Mouse (Mus musculus) urinary bladder, adult 2 months (tissue): ENCODE measurements around the gene Lingo1. TPM values are rescaled to one million over a fixed set of nuclear protein-coding genes. Genes with fewer than 3 reads are reported as not detected.

Experiments used
- DNase-seq: peaks from one replicate; pipeline ENCODE4 v3.0.0; 2022; ENCODE audit warnings: low spot score
- polyA plus RNA-seq: library from polyadenylated mRNA; depleted of rRNA; stranded (reverse); fragments of >200 nt; gene quantifications from 2 replicates; pipeline ENCODE4 v1.2.3, GENCODE M21; 2012; rRNA removed

Gene Lingo1
- 3.0 and 3.8 TPM in 2 replicates for polyA plus RNA-seq

DNA sequence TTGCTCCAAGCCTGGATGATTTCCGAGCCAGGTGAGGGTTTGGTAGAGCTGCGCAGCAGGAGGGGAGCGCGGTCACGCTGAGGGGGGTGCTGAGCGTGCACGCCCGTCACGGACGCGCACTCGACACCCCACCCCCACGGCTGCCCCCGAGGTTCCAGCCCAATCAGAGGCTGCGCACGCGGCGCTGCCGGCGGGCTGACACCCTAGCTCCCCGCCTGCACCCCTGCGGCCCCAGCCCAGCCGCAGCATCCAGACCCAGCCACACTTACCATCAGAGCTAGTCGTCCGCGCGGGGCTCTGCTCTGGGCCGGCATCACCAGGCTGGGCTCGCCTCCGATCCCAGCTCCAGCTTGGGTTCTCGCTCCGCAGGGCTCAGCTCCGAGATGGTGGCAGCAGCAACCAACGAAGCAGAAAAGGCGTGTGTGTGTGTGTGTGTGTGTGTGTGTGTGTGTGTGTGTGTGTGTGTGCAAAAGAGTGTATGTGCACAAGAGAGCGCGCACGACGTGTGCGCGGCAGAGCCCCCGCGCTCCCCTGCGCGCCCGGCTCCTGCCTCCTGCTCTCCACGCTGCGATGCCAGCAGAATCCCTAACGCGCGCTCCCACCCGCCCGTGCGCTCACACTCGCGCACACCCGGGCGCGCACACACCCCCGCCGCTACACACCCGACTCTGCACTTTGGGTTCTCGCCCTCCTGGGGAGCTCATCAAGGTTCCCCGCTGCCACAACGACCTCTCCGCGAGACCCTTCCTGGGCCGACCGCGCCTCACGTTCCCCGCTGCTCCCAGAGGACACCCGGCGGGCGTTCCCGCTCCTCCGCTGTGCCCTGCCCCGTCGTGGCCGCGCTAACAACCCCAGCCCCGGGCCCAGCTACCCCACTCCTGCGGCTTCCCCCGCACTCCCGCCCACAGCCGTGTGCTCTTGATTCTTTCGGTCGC lies at the start of gene Lingo1:
Lingo1 (minus strand) TSS at position 748 of the 935 bp plus-strand sequence.
- DNase-seq = no peak

DNA sequence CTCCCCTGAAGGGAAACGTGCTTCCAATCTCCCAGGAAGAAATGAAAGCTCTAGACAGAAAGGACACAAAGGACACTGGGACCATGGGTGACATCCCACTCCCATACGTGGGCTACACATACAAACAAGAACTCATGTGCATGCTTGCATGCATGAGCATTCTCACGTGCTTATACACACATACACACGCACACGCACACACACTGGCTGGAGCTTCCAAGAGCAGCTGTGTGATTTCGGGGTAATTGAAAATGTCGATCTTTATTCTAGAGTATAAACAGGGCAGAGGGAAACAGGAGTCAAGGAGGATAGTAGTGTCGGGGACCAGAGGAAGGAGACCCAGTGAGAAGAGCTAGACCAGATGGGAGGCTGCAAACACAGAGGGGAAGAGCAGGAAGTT lies 48.4 kb upstream of the Lingo1 start:
- no peak for DNase-seq

DNA sequence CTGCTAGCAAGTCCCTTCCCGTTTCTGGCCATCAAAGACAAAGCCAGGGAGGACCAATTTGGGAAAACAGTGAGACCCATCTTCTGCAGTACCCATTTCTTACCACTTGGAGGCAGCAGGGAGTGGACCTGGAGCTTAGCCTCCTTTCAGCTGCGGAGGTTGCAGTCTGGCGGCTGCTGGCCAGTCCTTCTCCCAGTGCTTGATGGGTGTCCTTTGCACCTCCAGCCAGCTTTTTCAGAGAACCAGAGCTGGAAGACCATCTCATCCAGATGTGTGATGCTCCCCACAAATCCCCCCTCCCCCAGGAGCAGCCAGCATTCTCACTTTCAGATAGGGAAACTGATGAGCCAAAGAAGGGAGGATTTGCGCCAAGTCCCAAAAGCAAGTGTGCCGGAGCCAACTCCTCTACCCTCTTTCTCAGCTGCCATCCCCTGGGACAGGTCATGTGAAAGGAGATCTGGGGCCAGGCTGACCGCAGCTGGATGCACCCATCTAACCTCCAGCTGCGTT lies 47.5 kb upstream of the Lingo1 start:
- DNase-seq = no peak

DNA sequence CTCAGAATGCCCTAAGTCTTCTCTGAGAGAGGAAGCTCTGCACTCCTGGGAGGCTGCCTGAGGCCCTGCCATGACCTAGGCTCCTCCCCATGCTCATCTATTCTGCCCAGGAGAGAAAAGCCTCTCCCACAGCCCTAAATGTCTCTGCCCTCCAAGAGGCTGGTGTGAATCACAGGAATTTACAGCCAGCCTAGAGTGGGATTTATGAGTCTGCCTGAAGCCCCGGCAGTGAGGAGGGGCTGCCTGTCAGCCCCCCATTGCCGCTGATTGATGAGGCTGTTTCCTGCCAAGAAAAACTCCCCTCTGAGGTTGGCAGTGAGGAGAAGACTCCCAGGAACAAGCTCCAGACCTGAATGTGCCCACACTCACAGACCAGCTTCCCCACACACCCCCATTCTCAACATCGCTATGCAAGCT lies 46.0 kb upstream of the Lingo1 start:
- no peak for DNase-seq

DNA sequence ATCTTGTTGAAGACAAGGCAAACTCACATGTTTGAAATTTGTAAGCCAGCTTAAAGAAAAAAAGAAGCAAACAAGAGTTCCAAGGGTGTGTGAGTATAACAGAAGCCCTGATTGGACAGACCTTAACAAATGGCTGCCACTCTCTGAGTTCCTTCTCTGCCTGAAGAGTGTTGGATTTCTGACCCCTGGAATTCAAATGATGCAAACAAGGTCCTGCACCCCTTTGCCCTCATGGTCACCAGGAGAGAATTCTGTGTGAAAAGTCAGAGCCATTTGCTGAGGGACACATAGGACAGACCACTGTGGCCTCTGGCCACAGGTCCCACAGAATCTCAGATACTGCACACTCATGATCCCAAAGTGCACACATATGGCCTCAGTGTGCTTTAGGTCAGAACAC lies 45.6 kb upstream of the Lingo1 start:
- no peak for DNase-seq

DNA sequence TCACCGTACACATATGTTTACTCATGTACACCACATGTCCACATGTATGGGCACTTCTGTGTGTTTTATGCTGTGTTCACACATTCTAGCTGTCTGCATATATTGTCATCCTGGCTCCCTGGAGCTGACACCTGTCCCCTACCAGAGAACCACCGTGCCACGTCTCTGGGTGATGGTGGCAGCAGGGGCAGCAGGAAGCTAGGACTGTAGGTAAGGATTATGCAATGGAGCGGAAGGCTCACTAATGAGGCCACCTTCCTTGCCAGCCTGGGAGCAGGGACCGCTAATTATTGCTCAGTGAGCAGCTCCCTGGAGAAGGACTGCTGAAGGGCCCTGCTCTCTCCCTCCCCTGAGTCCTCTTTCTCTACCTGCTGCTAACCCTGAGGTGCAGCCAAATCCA lies 44.5 kb upstream of the Lingo1 start:
- no peak for DNase-seq

DNA sequence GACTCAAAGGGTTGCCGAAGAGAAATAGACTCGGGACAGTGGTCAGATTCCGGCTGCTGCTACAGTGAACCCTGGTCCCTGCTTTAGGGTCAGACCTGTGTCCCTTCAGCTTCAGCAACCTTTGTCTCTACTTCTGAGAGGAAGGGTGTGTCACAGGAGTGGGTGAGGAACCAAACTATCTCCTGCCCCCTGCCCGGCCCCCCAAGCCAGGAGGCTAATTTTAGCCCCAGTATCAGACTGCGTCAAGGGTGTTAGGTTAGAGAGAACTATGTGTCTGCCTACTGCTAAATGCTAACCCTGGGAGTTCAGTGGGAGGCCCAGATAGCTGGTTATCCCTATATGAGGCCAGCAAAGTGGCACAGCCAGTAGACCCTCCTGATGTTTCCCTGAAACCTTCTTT lies 38.9 kb upstream of the Lingo1 start:
- DNase-seq = no peak

DNA sequence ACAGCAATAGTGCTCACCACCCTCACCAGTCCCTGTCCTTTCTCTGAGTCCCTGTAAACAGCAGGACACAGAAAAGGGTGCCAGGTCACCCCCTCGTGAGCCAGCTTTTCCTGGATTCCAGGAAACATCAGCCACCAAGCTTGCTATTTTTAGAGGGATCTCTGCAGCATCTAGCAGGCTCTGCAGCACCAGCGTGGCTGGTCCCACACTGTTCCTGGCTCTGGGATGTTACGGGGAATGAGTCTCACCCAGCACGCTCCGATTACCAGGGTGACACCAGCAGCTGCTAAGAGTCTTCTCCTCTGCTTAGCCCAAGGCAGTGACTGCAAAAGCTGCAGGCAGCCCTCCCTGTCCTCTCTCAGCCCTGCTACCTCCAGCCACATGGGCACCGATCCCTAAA lies 36.6 kb upstream of the Lingo1 start:
- DNase-seq = no peak

DNA sequence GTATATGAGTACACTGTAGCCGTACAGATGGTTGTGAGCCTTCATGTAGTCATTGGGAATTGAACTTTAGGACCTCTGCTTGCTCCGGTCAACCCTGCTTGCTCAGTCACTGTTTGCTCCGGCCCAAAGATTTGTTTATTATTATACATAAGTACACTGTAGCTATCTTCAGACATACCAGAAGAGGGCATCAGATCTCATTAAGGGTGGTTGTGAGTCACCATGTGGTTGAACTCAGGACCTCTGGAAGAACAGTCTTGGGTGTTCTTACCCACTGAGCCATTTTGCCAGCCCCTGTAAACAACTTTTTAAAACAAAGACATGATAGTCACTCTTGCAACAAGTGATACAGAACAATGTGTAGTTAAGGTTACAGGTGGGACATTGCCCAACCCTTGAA lies 35.6 kb upstream of the Lingo1 start:
- DNase-seq = no peak

DNA sequence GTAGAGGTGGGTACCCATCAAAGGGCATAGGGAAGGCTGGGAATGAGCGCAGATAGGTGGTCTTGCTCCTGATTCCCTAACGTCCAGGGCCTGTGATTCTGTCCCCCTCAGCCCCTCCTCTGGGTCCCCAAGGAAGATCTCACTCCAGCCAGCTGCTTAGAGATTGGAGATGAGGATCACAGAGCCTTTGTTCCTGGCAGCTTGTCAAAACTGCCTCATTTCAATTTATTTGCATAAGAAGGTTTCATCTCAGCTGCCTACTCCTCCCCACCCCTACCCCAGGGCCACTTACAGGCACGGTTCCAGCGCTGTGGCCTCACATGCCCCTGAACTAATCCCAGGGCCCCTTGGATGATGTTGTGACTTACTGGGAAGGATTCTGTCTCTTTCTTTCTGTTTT lies 33.9 kb upstream of the Lingo1 start:
- no peak for DNase-seq

DNA sequence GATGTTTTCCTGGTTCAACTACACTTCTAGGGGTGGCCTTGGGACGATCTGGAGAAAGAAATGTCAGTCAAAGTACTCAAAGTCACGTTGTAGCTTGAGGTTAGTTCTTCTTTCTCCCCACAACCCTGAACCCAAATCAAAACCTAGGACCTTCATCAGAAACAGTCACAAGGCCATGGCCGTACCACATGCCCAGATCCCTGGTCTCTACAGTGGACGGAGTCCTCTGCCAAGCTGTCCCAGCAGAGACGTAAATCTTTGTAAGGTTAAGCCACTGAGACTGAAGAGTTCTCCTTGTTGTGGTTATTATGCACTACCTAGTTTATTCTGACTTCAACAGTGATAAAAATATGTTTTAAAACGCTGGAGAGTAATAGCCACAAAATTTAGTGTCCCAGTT lies 32.6 kb upstream of the Lingo1 start:
- DNase-seq = no peak

DNA sequence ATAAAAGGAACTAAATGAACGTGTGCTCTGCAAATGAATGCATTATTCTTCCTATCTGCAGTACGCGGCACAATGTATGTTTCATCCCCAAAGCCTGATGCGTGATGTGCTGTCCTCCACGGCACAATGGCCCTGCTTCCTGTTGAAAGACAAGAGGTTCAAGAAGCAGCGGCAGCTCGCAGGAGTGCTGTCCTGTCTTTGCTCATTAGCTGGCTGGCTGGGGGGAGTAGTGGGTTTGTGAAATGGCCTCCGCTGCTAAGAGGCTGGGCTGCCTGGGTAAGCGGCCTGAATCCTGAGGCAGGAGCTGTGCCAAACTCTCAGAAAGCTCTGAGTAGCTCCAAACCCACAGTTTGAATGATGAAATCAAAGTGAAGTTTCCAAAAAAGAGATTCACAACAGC lies 31.9 kb upstream of the Lingo1 start:
- DNase-seq = no peak

DNA sequence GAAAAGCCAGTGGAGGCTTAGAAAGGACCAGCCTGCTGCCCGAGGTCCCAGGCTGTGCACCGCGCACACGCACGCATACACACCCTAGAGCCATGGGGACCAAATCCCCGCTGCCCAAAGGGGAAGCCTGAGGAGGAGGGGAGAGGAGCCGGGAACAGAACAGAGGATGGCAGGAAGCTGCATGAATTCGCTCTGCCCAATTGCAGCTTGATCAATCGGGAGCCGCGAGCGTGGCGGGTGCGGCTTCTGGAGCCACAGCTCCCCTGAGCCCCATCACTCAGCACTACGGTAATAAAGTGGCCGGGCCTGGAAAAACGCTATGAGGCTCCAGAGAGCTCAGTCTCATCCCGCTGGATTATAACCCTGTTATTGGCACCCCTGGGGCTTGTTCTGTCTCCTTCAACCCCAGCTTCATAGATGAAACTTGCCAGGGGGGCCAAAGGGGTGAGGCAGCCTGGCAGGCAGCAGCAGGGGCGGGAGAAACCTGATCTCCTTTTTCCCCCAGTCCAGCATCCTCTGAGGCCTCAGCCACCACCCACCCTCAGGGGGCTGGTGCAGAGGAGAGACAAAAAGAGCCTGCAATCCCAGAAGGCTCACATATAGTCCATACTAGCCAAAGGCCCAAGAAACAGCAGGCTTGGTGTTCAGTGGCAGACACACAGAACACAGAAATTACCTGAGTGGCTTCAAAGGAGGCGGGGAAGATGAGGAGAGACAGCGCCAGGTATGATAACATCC lies 29.4 kb upstream of the Lingo1 start:
- no peak for DNase-seq

DNA sequence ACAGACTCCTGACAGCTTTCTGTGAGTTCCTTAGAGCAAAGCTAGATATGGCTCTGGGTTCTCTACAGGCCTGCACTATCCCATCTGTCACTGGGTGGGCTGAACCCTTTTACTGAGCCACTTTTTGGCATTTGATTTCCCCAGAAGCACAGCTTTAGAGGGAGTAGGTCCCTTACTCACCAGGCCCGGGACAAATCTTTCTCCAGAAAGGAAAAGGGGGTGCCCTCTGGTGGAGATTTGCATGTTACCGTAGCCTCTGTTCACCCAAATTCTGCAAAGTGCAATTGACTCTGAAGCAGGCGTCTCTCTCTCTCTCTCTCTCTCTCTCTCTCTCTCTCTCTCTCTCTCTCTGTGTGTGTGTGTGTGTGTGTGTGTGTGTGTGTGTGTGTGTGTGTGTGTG lies 28.6 kb upstream of the Lingo1 start:
- no peak for DNase-seq

DNA sequence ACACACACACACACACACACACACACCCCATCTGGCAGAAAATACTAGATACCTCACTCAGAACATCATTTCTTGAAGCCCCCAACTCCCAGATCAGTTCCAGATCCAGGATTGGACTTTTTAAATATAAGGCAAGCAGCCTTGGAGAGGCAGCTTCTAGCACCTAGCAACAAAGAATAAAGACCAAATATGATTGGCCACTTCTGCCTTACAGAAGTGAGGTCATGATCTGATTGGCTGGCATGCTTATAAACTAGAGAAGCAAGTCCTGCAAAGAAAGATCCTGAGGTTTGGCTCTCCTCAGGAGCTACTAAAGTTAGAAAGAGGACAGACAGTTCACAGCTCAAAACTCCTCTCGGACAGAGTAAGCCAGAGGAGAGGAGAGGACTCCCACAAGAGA lies 14.6 kb upstream of the Lingo1 start:
- no peak for DNase-seq

DNA sequence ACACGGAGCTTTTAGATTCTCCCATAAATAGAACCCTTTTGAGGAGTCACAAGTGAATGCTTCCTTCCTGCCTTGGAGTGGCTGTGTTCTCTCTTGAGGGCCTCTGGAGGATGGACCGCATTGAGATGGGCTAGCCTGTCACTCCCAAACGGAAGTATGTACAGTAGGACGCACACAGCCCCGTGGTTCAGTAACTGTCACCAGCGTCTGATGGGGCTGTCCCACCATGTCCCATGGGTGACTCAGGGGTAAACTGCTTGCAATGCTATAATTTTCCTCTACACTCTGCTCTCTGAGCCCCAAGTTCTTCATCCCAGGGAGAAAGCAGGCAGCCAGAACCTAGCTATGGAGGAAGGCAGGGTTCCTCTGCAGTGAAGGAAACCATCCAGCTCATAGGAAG lies 11.7 kb upstream of the Lingo1 start:
- no peak for DNase-seq

DNA sequence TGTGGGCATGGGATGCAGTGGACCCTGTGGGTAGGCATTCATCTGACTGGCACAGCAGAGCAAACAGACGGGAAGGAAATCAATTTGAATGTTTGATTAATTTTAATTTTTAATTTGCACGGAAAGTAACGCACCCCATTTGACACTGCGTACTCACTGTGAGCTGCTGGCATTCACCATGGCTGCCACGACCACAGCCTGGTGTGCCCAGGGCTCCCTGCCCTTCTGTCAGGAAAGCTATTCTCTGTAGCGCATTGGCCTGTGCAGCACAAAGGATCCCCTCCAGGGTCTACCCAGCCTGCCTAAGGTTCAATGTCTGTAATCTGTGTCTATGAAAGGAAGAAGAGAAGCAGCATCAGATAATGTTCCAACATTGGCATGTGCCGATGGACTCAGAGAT lies 6.9 kb upstream of the Lingo1 start:
- DNase-seq = no peak

DNA sequence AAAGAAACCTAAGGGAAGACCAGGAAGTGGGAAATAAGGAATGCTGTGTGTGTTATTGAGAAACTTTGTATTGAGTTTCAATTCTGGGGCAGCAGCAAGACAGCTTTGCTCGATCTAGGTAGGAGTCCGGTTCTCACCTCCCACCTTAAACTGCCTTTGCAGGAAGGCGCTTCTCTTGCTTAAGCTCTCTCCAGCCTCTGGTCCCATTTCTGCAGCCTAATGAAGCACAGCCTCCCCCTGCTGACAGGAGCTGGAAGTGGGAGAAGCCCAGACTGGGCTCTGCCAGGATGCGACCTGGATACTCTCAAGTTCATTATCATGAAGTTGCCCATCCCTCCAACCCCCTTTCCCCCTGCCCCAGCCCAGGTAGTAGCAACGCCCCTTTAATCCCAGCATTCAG lies 1.6 kb upstream of the Lingo1 start:
- DNase-seq = no peak

DNA sequence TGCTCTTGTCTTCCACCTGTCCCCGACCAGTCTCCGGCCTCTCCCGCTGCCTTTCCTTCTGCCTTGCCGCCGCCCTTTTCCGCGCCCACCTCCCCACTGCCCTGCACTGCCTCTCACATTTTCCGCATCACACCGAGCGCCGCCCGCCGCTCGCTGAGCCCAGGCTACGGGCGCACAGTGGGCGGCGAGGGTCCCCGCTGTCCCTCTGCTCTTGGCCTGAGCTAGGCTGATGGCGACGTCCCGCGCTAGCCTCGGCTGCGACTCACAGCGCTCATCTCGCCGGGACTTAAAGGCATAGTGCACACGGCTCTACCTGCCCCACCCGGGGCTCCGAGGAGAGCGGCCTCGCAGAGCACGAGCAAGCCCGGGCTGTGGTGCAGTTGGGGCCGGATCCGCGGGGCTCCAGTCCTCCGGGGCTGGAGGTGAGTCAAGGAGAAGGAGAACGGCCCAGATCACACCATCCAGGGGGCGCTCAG lies 426 bp upstream of the Lingo1 start:
- DNase-seq = no peak

DNA sequence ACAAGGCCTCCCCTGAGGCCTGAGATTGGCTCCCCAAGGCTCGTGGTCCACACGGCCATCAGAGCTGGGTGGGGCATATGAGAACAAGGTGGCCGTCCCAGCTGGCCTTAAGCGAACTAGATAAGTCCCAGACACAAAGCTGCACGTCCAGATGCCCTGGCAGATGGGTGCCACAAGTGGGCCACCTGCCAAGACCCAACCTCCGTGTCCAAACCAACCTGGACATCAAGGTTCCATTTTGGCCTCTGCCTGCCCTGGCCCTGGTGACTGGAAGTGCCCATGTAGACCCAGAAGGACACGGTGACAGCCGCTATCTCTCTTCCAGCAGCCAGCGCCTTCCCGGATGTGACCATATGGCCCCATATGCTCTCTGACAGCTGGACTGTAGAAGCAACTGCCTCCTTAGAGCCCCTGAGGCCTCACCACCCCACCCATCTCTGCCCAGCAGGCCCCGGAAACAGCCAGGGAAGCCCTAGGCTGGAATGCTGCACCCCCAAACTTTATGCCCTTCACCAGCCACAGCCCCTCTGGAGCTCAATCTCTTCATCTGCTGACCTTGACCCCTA lies 4.5 kb downstream of the Lingo1 start:
- no peak for DNase-seq

DNA sequence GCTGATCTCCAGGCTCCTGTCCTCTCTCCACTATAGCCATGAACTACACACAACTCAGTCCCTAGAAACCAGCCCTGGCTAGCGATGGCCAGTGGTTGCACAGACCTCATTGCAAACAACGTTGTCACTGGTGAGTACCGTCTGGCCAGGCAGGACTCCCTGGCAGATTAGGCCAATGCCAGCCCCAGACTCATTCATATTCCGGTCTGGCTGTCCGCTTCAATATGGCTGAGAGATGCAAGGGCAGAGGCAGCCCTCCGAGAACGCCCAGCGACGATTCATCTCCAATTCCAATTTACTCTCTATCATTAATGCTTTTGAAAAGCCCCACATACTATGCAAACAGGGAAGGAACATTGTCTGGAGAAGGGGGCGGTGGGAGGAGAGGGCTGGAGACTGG lies 11.7 kb downstream of the Lingo1 start:
- DNase-seq = no peak
